Mouse (Mus musculus) fibroblast of lung, adult 2 months (primary cell): ENCODE measurements around the gene Agap3.

Experiments used
- DNase-seq: peaks from one replicate; pipeline ENCODE4 v3.0.0-alpha.2; 2011; ENCODE audit warnings: low read depth

Agap3 gene

DNA sequence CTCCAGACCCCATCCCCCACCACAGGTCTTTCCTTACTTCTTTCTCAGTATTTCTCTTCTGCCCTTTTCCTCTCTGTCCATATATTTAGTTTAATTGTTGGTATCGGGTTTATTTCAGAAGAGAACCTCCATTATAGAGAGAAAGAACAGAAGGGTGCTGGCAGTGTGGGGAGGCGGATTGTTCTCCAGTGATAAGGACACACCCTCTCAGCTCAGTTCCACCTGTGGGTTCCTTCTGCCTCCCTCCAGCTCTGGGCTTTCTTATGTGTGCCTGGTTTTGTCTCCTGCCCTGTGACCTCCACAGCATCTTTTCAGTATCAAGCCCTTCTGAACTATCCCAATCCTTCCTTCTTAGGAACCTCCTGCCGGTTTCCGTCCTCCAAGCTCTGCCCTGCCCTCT is 72.5 kb downstream of the Agap3 start:
- DNase-seq: no peak

DNA sequence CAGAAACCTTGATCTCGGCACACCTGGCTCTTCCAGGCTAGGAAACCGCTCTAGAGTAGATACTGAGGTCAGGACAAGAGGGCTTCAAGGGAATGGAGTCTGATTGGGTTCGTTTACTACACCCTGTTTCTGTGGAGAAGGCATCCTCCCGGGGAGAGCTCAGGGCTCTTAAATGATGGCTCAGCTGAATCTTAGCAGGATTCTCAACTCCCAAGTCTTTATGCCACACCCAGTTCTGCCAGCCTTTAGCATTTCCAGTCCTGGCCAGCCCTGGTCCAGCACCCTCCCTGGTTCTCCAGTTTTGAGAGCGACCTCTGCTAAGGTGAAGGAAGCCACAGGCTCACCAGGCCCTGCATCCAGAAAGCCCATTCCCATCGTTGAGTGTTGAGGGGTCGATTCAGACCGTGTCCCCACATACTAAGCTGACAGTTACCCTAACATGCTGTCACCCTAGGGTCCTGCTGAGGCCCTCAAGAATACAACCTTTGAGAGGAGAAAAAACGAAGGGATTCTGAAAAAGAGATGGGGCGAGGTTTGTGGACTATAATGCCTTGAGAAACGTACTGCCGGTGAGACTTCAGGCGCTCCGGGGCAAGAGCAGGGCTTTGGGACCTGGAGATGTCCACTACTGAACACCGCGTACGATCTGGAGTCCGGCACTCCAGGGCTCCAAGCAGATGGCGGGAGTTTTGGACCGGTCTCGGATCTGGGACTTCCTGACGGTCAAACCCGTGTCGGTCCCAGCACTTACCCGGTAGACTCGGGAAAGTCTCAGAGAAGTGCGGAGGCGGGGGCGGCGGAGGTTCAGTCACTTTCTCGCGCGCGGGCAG is 73.6 kb downstream of the Agap3 start:
- DNase-seq: no peak

DNA sequence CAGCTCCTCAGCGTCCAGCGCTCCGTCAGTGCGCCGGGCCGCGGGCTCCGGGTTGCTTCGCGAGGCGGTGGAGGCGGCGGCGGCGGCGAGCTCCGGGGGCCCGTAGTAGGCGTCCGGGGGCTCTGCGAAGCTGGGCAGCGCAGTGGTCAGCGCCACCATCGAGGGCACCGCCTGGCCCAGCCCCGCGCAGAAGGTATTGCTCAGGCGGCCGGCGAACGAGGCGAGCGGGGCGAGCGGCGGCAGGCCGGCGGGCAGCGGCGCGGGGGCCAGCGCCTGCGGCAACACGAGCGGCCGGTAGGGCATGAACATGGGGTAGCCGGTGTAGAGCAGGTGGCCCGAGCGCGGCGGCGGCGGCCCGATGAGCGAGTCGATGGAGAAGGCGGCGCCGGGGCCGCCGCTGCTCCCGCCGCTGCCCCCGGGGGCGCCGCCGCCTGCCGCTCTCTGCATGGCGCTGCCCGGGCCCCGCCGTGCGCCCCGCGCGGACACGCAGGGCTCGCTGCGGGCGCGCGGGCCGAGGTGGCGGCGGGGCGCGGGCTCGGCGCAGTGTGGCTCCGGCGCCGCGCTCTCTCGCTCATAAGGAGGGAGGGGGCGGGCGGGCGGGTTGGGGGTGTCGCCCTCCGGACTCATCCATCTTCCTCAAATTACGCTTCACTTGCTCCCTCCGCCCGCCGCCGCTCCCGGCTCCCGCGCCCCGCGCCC is 74.4 kb downstream of the Agap3 start:
- no peak for DNase-seq

GRCm38 (mm10) chr5:24526889-24527230 is 74.9 kb downstream of the Agap3 start, which contains the start of gene Gbx1:
Gbx1 (minus strand) TSS chr5:24527202.
- no peak for DNase-seq

- no peak for DNase-seq
These were observed 75.8 kb downstream of the Agap3 start for GRCm38 (mm10) chr5:24527780-24528179.

GRCm38 (mm10) chr5:24530042-24530689 is 78.2 kb downstream of the Agap3 start:
- DNase-seq: peak; percentile 56

DNA sequence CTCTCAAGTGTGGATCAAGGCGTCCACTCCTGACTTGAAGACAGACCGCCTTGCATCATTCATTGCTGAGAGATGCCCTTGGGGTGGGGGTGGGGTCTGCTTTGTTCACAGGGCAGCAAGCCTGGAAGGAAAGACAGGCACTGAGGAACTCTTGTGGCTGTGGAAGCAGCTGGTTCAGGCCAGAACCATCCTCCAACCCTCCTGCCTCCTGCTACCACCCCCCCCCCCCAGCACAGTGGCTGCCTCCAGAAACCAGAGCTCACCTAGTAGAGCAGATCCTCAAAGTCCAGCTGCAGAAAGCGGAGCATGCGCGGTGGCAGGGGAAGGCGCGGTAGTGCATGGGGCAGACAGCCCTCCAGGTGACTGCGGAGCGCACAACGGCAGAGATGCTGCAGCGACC is 81.4 kb downstream of the Agap3 start:
- no peak for DNase-seq

DNA sequence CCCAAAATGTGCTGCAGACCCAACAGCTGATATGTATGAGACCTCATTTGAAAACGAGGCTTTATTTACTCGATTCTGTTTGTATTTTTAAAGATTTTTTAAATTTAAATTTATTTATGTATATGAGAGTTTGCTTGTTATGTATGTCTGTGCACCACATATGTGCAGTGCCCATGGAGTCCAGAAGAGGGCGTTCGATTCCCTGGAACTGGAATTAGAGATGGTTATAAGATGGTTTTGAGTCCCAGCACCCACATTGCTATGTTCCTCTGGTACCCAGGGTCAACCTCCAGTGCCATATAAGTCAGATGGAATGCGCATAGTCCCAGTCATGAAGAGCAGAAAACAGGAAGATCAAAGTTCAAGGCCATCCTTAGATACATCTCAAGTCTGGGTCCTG is 82.3 kb downstream of the Agap3 start:
- DNase-seq: no peak

- no peak for DNase-seq
These were observed 83.8 kb downstream of the Agap3 start for GRCm38 (mm10) chr5:24535731-24536130.

DNA sequence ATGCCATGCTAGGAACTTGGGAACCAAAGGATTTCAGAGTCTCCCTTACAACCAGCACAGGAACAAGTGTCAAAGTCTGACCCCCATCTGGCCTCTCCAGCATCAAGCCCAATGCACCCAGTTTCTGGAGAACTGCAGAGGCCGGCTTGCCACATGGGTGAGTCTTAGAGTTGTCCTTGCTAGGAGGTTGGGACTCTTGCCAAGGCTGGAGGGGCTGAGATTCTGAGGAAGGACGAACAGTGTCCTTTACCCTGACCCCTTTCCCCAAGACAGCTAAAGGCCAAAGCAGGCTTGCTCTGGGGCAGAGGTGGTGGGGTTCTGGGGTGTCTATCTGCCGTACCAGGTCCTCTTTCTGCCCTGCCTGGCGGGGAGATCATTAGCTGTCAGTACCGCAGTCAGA is 84.5 kb downstream of the Agap3 start:
- no peak for DNase-seq

DNA sequence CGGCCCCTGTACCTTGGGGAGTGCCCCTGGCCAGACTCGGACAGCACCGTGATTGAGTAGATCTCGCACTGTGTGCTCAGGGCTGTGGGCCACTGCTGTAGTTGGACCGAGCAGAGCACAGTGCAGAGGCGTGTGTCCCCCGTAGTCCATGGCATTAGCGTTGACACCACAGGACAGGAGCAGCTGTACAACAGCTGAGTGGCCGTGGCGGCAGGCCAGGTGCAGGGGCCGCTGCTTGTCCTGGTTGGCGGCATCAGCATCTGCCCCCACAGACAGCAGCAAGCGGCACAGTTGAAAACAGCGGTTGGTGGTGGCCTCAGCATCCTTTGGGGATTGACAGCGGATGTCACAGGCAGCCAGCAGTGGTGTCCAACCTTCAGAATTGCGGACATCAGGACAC is 85.6 kb downstream of the Agap3 start:
- no peak for DNase-seq

GRCm38 (mm10) chr5:24539571-24540296 is 87.8 kb downstream of the Agap3 start:
- no peak for DNase-seq

DNA sequence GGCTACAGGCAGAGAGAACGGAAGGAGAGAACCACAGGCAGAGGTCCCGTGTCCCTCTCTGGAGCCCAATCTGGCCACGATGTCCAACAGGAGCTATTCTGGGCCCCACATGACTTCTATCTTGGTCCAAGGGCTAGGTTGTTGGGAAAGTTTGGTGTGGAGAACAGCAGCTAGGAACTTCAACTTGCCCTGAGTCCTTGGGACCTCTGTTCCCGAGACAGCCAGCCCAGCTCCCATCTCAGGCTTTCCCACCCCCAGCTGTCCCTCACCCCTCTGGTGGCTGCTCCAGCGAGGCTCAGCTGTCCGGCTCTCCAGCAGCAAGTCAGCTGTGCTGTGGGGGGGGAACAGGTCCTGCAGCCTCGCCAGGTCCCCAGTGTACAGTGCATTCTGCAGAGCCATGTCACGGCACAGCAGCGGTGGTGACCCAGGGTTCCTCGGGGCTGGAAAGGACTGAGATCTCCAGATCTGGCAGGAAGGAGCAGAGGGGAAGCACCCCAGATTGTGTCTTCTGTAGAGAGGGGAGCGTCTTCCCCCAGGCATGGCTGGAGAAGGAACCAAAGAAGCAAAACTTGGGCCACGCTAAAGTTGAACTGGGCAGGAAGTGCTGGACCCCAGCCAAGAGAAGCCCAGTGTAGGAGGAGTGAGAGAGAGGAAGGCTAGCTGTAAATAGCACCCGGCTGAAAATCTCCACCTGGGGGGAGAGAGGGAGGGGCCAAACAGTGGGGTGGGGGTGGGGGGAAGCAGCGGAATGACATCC is 88.6 kb downstream of the Agap3 start, which contains the start of gene Asb10:
Gene Asb10, minus strand, starts transcription at position 592 of the 757 bp plus-strand sequence.
- no peak for DNase-seq

GRCm38 (mm10) chr5:24541144-24541569 is 89.2 kb downstream of the Agap3 start:
- no peak for DNase-seq

DNA sequence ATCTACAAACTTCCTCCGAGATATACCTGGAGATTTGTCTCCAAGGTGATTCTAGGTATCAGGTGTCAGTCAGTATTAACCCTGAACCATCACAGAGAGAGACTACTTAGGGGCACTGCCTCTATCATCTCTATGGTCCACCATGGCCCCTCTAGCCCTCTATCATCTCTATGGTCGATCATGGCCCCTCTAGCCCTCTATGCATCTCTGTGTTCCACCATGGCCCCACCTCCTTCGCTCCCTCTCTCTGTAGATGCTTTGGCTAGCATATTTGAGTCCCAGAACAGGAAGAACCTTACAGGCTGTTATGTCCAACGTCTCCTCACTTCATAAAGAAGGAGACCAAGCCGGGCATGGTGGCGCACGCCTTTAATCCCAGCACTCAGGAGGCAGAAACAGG is 90.7 kb downstream of the Agap3 start:
- DNase-seq: no peak

DNA sequence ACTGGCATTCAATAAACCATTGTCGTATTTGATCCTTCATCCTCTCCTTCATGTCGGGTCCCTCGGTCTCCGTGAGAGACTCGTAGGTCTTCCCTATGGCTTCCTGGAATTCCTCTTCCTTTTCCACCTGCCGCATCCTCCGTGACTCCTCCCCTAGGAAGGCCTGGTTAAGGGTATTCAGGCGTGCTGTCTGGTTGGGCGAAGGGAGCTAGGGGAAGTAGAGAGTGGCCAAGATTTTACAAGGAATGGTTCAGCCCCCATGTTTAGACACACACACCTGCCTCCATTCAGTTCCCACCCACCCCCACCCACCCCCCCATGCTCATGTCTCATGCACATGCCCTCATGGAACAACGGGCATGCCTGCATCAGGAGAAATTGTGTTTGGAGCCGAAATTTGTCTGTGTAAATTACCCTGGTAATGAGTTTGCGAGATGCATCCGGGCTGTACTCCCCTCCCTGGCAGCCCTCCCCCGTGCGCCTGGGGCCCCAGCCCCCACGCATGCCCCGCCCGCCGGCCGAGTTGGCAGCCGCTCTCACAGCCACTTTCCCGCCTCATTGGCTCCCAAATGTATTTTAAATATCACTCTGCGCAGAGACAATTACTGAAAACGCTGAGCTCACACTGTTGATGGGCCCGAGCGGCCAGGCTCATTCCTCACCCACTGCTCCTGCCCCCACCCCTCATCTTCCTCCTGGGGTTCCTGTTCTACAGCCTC is 98.8 kb downstream of the Agap3 start:
- no peak for DNase-seq

DNA sequence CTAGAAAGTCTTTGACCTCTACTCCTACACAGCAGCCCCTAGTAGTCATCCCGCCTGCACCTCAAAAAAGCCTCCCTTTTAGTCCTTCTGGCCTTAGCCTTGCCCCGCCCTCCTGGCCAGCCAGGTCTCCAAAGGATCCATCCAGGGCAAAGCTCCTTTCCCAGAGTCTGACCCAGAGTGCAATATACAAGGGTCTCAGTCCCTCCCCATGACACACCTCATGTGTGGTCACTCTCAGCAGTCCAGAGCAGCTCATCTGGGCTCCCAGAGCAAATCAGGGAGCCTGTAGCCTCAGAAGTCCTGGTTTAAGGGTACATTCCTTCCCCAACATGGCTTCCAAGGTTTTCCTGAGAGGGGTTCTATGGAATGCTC is 99.3 kb downstream of the Agap3 start:
- no peak for DNase-seq
